Mouse (Mus musculus): ENCODE data around the gene Ptprf.
A peak's percentile ranks its signal among the peaks of the same experiment; 100 is the strongest.

Ptprf gene

GRCm38 (mm10) chr4:118286202-118286601 lies 5.0 kb downstream of the Ptprf start:
- no peak for DNase-seq (ENCODE audit: low spot score in 2 of 2)

- DNase-seq (ENCODE audit: low spot score in 2 of 2), result no peak
These were observed 9.0 kb downstream of the Ptprf start for GRCm38 (mm10) chr4:118282182-118282562.

GRCm38 (mm10) chr4:118281444-118282181 lies 9.6 kb downstream of the Ptprf start:
- DNase-seq (ENCODE audit: low spot score in 2 of 2), result no peak

GRCm38 (mm10) chr4:118280506-118280905 lies 10.7 kb downstream of the Ptprf start:
- DNase-seq (ENCODE audit: low spot score in 2 of 2), result no peak

- peak; percentile 60 to 62 for DNase-seq (ENCODE audit: low spot score in 2 of 2)
These were observed 14.5 kb downstream of the Ptprf start for GRCm38 (mm10) chr4:118276520-118277232.

- DNase-seq (ENCODE audit: low spot score in 2 of 2), result no peak
These were observed 15.3 kb downstream of the Ptprf start for GRCm38 (mm10) chr4:118275601-118276519.

GRCm38 (mm10) chr4:118274521-118274920 lies 16.7 kb downstream of the Ptprf start:
- no peak for DNase-seq (ENCODE audit: low spot score in 2 of 2)

GRCm38 (mm10) chr4:118273998-118274397 lies 17.2 kb downstream of the Ptprf start:
- DNase-seq (ENCODE audit: low spot score in 2 of 2), result no peak

GRCm38 (mm10) chr4:118273545-118273944 lies 17.7 kb downstream of the Ptprf start:
- no peak for DNase-seq (ENCODE audit: low spot score in 2 of 2)

- DNase-seq (ENCODE audit: low spot score in 2 of 2), result no peak
These were observed 18.3 kb downstream of the Ptprf start for GRCm38 (mm10) chr4:118272871-118273270.

GRCm38 (mm10) chr4:118272258-118272657 lies 18.9 kb downstream of the Ptprf start:
- DNase-seq (ENCODE audit: low spot score in 2 of 2), result no peak

- DNase-seq (ENCODE audit: low spot score in 2 of 2), result no peak
These were observed 19.6 kb downstream of the Ptprf start for GRCm38 (mm10) chr4:118271556-118272074.

- no peak for DNase-seq (ENCODE audit: low spot score in 2 of 2)
These were observed 20.5 kb downstream of the Ptprf start for GRCm38 (mm10) chr4:118270706-118271105.

- DNase-seq (ENCODE audit: low spot score in 2 of 2), result no peak
These were observed 21.2 kb downstream of the Ptprf start for GRCm38 (mm10) chr4:118269999-118270398.

GRCm38 (mm10) chr4:118268429-118269212 lies 22.6 kb downstream of the Ptprf start:
- no peak for DNase-seq (ENCODE audit: low spot score in 2 of 2)

- DNase-seq (ENCODE audit: low spot score in 2 of 2), result peak in 1 of 2 experiments; percentile 26
These were observed 25.6 kb downstream of the Ptprf start for GRCm38 (mm10) chr4:118265557-118265956.

- peak in 1 of 2 experiments; percentile 29 for DNase-seq (ENCODE audit: low spot score in 2 of 2)
These were observed 29.3 kb downstream of the Ptprf start for GRCm38 (mm10) chr4:118261771-118262473.

- DNase-seq (ENCODE audit: low spot score in 2 of 2), result no peak
These were observed 29.9 kb downstream of the Ptprf start for GRCm38 (mm10) chr4:118261291-118261690.

GRCm38 (mm10) chr4:118260551-118261267 lies 30.5 kb downstream of the Ptprf start:
- DNase-seq (ENCODE audit: low spot score in 2 of 2), result peak; percentile 50 to 54
